Mouse (Mus musculus): ENCODE measurements at regions not wholly inside any gene's neighbourhood (a gene's known extent, or its start where the extent isn't known, plus 50 kb on each side); places are given as distances from the start of the nearest gene placed in this dataset.

DNA sequence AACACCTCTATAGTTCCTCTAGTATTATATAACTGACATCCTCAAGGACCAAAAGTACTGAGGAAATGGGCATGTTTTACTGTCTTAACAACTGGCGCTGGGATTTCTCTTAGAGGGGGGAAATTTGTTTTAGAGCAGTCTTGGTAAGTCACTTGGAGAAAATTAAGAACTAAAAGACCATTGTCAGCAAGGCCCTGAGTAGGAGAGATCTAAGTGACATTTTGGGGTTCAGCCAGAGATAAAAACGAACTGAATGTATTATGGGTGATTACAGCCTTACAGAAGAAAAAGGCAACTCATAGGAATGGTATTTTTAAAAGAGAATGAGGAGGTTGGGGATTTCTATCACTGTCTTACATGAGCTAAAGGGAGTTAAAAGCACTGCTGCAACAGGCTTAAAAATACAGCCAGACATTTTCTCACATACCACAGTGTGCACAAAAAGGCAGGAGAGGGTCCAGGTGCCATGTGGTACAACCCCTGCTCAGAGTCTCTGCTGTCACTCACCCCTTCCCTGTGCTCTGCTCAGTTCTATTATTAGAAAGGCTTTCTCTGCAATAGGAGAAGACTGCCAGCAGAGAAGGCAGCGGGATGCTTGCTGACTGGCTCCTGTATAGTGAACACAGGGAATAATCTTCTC is 379.0 kb downstream of the Nsun3 start:
- no peak for ATAC-seq (ENCODE audit: extremely low read depth, insufficient number of reproducible peaks, low FRiP score, poor library complexity, severe bottlenecking)
- H3K9me3 ChIP-seq (replicated peaks): no peaks in the 10 kb centered on the region
- H3K27me3 ChIP-seq (ENCODE audit: insufficient read depth, low read length): no peaks in the 10 kb centered on the region
- no peaks in the 10 kb centered on the region for H3K36me3 ChIP-seq (replicated peaks)
- no peaks in the 10 kb centered on the region for H3K4me1 ChIP-seq (ENCODE audit: insufficient read depth, low read depth, low read length)
- DNase-seq (ENCODE audit: low spot score): no peak
- TF ChIP-seq POLR2AphosphoS5 (IDR thresholded peaks at IDR 0.05; ENCODE audit: insufficient replicate concordance, low read depth, low read length) (no peak), GATA2 (IDR thresholded peaks at IDR 0.05; ENCODE audit: borderline replicate concordance, low read depth, low read length) (no peak), TAL1 (conservative IDR thresholded peaks at IDR 0.05; ENCODE audit: low read depth, low read length) (no peak), GATA1 (IDR thresholded peaks at IDR 0.05; ENCODE audit: borderline replicate concordance, low read length) (no peak), CTCF (IDR thresholded peaks at IDR 0.05; ENCODE audit: low read depth, low read length) (no peak)
- no peak overlapping the region for H3K4me3 ChIP-seq (ENCODE audit: low read depth, low read length)

DNA sequence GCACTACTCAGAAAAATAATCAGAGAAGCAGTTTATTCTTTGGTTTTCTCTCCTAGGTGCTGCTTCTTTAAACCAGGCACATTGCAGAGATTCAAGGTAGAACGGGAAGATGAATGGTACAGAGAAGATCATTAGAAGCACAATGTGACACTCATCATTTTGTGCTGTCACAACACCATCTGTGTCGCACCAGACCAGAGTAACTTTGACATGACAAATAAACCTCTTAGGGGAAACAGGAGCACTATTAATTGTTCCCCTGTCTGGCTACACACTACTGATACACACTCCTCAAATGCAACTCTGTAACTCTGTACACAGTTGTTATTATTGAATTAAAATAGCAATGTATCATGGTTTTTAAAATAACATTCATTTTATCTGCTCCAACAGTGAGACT is 380.2 kb downstream of the Nsun3 start:
- no peak for DNase-seq (ENCODE audit: low spot score)
- TF ChIP-seq POLR2AphosphoS5 (IDR thresholded peaks at IDR 0.05; ENCODE audit: insufficient replicate concordance, low read depth, low read length): no peak
- TF ChIP-seq TAL1 (conservative IDR thresholded peaks at IDR 0.05; ENCODE audit: low read depth, low read length): no peak
- no peak for TF ChIP-seq GATA1 (IDR thresholded peaks at IDR 0.05; ENCODE audit: borderline replicate concordance, low read length)
- no peak for TF ChIP-seq GATA2 (IDR thresholded peaks at IDR 0.05; ENCODE audit: borderline replicate concordance, low read depth, low read length)
- no peak for TF ChIP-seq CTCF (IDR thresholded peaks at IDR 0.05; ENCODE audit: low read depth, low read length)
- H3K27me3 ChIP-seq (ENCODE audit: insufficient read depth, low read length): no peaks in the 10 kb centered on the region
- no peaks in the 10 kb centered on the region for H3K9me3 ChIP-seq (replicated peaks)
- no peaks in the 10 kb centered on the region for H3K4me1 ChIP-seq (ENCODE audit: insufficient read depth, low read depth, low read length)
- H3K36me3 ChIP-seq (replicated peaks): no peaks in the 10 kb centered on the region
- no peak overlapping the region for H3K4me3 ChIP-seq (ENCODE audit: low read depth, low read length)
- ATAC-seq (ENCODE audit: extremely low read depth, insufficient number of reproducible peaks, low FRiP score, poor library complexity, severe bottlenecking): no peak

DNA sequence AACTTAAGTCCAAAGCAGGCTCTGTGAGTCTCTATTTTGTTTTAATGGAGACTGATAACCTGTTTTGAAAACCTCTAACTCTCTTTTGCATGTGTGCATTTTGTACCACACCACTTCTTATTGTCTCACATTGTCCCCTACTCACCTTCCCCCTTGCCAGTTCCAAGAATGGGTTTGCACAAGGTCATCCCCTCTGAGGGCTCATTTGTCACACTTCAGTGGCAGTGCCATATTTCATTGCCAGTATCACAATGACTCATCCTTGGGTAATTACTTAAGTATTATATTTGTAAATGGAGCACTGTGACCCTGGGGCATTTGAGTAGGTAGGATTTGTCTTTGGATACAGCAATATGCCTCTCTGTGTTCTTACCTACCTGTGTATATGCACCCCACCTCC is 429.3 kb downstream of the Nsun3 start:
- H3K27me3 ChIP-seq (ENCODE audit: insufficient read depth, low read length): no peaks in the 10 kb centered on the region
- no peaks in the 10 kb centered on the region for H3K36me3 ChIP-seq (replicated peaks)
- H3K4me3 ChIP-seq (ENCODE audit: low read depth, low read length): no peak overlapping the region
- ATAC-seq (ENCODE audit: extremely low read depth, insufficient number of reproducible peaks, low FRiP score, poor library complexity, severe bottlenecking) (no peak), DNase-seq (ENCODE audit: low spot score) (no peak)
- no peaks in the 10 kb centered on the region for H3K9me3 ChIP-seq (replicated peaks)
- no peak for TF ChIP-seq POLR2AphosphoS5 (IDR thresholded peaks at IDR 0.05; ENCODE audit: insufficient replicate concordance, low read depth, low read length)
- TF ChIP-seq CTCF (IDR thresholded peaks at IDR 0.05; ENCODE audit: low read depth, low read length): no peak
- no peak for TF ChIP-seq TAL1 (conservative IDR thresholded peaks at IDR 0.05; ENCODE audit: low read depth, low read length)
- no peak for TF ChIP-seq GATA2 (IDR thresholded peaks at IDR 0.05; ENCODE audit: borderline replicate concordance, low read depth, low read length)
- no peak for TF ChIP-seq GATA1 (IDR thresholded peaks at IDR 0.05; ENCODE audit: borderline replicate concordance, low read length)
- H3K4me1 ChIP-seq (ENCODE audit: insufficient read depth, low read depth, low read length): no peaks in the 10 kb centered on the region

- DNase-seq (ENCODE audit: low spot score) (no peak), ATAC-seq (ENCODE audit: extremely low read depth, insufficient number of reproducible peaks, low FRiP score, poor library complexity, severe bottlenecking) (no peak)
- Histone ChIP-seq H3K36me3 (replicated peaks) (no peaks in the 10 kb centered on the region), H3K4me3 (ENCODE audit: low read depth, low read length) (no peak overlapping the region), H3K27me3 (ENCODE audit: insufficient read depth, low read length) (no peaks in the 10 kb centered on the region), H3K4me1 (ENCODE audit: insufficient read depth, low read depth, low read length) (no peaks in the 10 kb centered on the region), H3K9me3 (replicated peaks) (no peaks in the 10 kb centered on the region)
- TF ChIP-seq TAL1 (conservative IDR thresholded peaks at IDR 0.05; ENCODE audit: low read depth, low read length) (no peak), GATA2 (IDR thresholded peaks at IDR 0.05; ENCODE audit: borderline replicate concordance, low read depth, low read length) (no peak), POLR2AphosphoS5 (IDR thresholded peaks at IDR 0.05; ENCODE audit: insufficient replicate concordance, low read depth, low read length) (no peak), CTCF (IDR thresholded peaks at IDR 0.05; ENCODE audit: low read depth, low read length) (no peak), GATA1 (IDR thresholded peaks at IDR 0.05; ENCODE audit: borderline replicate concordance, low read length) (no peak)
Measured at GRCm38 (mm10) chr16:62356349-62356748, 430.3 kb downstream of the Nsun3 start.

DNA sequence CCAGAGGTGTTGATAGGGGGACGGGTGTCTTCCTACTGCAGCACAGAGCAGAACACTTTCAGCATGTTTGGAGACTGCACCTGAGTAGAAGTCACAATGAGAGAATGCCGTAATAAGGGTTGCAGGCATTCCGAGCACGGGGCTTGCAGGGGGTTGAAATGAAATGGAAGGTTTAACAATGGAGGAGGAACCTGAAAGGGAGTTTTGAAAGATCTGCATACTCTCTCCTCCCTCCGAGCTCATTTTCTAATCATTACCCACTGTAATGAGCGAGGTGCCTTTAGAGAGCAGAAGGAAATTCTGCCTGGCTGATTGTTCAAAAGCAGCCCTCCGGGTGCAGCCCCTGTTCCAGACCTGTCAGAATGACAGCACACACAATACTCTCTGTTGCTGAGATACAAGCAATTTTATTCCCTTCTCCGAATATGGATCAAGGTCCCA is 430.8 kb downstream of the Nsun3 start:
- ATAC-seq (ENCODE audit: extremely low read depth, insufficient number of reproducible peaks, low FRiP score, poor library complexity, severe bottlenecking) (no peak), DNase-seq (ENCODE audit: low spot score) (no peak)

GRCm38 (mm10) chr16:62327378-62328036 is 459.1 kb downstream of the Nsun3 start:
- DNase-seq (ENCODE audit: low spot score): no peak
- ATAC-seq (ENCODE audit: extremely low read depth, insufficient number of reproducible peaks, low FRiP score, poor library complexity, severe bottlenecking): no peak
- Histone ChIP-seq H3K4me3 (ENCODE audit: low read depth, low read length) (no peak overlapping the region), H3K36me3 (replicated peaks) (no peaks in the 10 kb centered on the region), H3K9me3 (replicated peaks) (peaks cover 4% of the 10 kb centered on the region), H3K4me1 (ENCODE audit: insufficient read depth, low read depth, low read length) (no peaks in the 10 kb centered on the region), H3K27me3 (ENCODE audit: insufficient read depth, low read length) (no peaks in the 10 kb centered on the region)
- TF ChIP-seq CTCF (IDR thresholded peaks at IDR 0.05; ENCODE audit: low read depth, low read length) (no peak), TAL1 (conservative IDR thresholded peaks at IDR 0.05; ENCODE audit: low read depth, low read length) (no peak), POLR2AphosphoS5 (IDR thresholded peaks at IDR 0.05; ENCODE audit: insufficient replicate concordance, low read depth, low read length) (no peak), GATA2 (IDR thresholded peaks at IDR 0.05; ENCODE audit: borderline replicate concordance, low read depth, low read length) (no peak), GATA1 (IDR thresholded peaks at IDR 0.05; ENCODE audit: borderline replicate concordance, low read length) (no peak)

More for the DNA sequence above, 430.8 kb downstream of the Nsun3 start:
- Histone ChIP-seq H3K4me3 (ENCODE audit: low read depth, low read length) (no peak overlapping the region), H3K4me1 (ENCODE audit: insufficient read depth, low read depth, low read length) (no peaks in the 10 kb centered on the region), H3K9me3 (replicated peaks) (no peaks in the 10 kb centered on the region), H3K27me3 (ENCODE audit: insufficient read depth, low read length) (no peaks in the 10 kb centered on the region), H3K36me3 (replicated peaks) (no peaks in the 10 kb centered on the region)
- TF ChIP-seq POLR2AphosphoS5 (IDR thresholded peaks at IDR 0.05; ENCODE audit: insufficient replicate concordance, low read depth, low read length) (no peak), GATA2 (IDR thresholded peaks at IDR 0.05; ENCODE audit: borderline replicate concordance, low read depth, low read length) (no peak), GATA1 (IDR thresholded peaks at IDR 0.05; ENCODE audit: borderline replicate concordance, low read length) (no peak), TAL1 (conservative IDR thresholded peaks at IDR 0.05; ENCODE audit: low read depth, low read length) (no peak), CTCF (IDR thresholded peaks at IDR 0.05; ENCODE audit: low read depth, low read length) (no peak)
